Mouse (Mus musculus) brain, embryonic 14.5 days (tissue): ENCODE data around the gene Foxs1.

Source experiments
- CTCF ChIP-seq: fragments of 200-500 bp; IDR thresholded peaks from 2 replicates; pipeline ENCODE4 v1.5.1; 2012; ENCODE audit warnings: inconsistent platforms, mild to moderate bottlenecking, moderate library complexity, borderline replicate concordance; ENCODE audit not compliant: insufficient read depth, insufficient read length; ENCODE audit errors: extremely low read depth
- POLR2A ChIP-seq: fragments of 200-500 bp; IDR thresholded peaks from 2 replicates; pipeline ENCODE4 v1.6.1; 2012; ENCODE audit warnings: mild to moderate bottlenecking, inconsistent platforms, borderline replicate concordance; ENCODE audit not compliant: poor library complexity, insufficient read depth, insufficient read length, severe bottlenecking; ENCODE audit errors: extremely low read depth

DNA sequence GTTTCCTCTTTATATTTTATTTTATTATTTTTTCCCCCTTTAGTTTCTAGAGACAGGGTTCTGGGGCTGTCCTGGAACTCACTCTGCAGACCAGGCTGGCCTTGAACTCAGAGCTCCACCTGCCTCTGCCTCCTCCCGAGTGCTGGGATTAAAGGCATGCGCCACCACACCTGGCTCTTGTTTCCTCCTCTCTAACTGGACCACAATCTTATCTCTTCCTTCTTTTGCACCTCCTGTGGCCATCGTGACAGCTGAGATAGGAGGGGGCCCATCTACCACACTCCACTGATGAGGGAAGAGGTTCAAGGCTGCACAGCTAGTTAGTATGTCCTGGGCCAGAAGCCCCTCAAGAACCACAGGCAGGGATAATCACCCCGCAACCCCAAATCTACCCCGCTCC is 8.5 kb downstream of the Foxs1 start:
- no peak for TF ChIP-seq POLR2A
- no peak for TF ChIP-seq CTCF
